ENCODE assay signal across 8 mouse cellular contexts in genomic region chr16:57754526-57755125, GRCm38 (mm10). TPM values are rescaled to one million over a fixed set of nuclear protein-coding genes. Genes with fewer than 3 reads are reported as not detected.
DNase-seq lines count a peak whose midpoint lies in the region; ATAC-seq and TF ChIP-seq lines count a peak whose summit lies in the region.

TSS of gene Col8a1 (minus strand) at chr16:57754737.

- peaks cover 30% of the 10 kb centered on the region for H3K27me3 ChIP-seq in embryonic facial prominence, embryonic 10.5 days (replicated peaks; ENCODE audit: low read depth, poor library complexity, severe bottlenecking)
- H3K27me3 ChIP-seq in heart, embryonic 15.5 days: no peaks in the 10 kb centered on the region
- peaks cover 5% of the 10 kb centered on the region; the same call in 1 of the 2 replicates for H3K27me3 ChIP-seq in neural tube, embryonic 13.5 days

- H3K9ac ChIP-seq in heart, embryonic 15.5 days: peak within 1 kb of the TSS; percentile 44; the same call in 1 of the 2 replicates
- H3K9ac ChIP-seq in neural tube, embryonic 13.5 days: peak within 1 kb of the TSS; percentile 75

- intact Hi-C loops in left cerebral cortex, postnatal 4 days (cut with DNase I): no loop called here

- H3K9me3 ChIP-seq in embryonic facial prominence, embryonic 10.5 days: no peaks in the 10 kb centered on the region
- no peaks in the 10 kb centered on the region for H3K9me3 ChIP-seq in heart, embryonic 15.5 days (replicated peaks)
- H3K9me3 ChIP-seq in neural tube, embryonic 13.5 days: no peaks in the 10 kb centered on the region

- H3K4me1 ChIP-seq in lung, adult 2 months (ENCODE audit: control insufficient read depth, insufficient read depth, low read length): no peaks in the 10 kb centered on the region; the same call in 1 of the 2 replicates
- H3K4me1 ChIP-seq in embryonic facial prominence, embryonic 10.5 days: peaks cover 14% of the 10 kb centered on the region
- peaks cover 11% of the 10 kb centered on the region for H3K4me1 ChIP-seq in heart, embryonic 15.5 days (replicated peaks)
- H3K4me1 ChIP-seq in neural tube, embryonic 13.5 days (replicated peaks): peaks cover 16% of the 10 kb centered on the region

- WGBS in lung, adult 2 months: 3% methylated on average over 19 of the region's 19 CpGs
- WGBS in embryonic facial prominence, embryonic 10.5 days: 4% methylated on average over 19 of the region's 19 CpGs
- 4% methylated on average over 19 of the region's 19 CpGs for WGBS in heart, embryonic 15.5 days
- 3% methylated on average over 19 of the region's 19 CpGs for WGBS in neural tube, embryonic 13.5 days

- no peak for TF ChIP-seq CTCF in lung, adult 2 months (IDR thresholded peaks at IDR 0.05; ENCODE audit: insufficient read depth, low read length)

- ATAC-seq in heart, embryonic 15.5 days (replicated peaks; ENCODE audit: insufficient number of reproducible peaks, insufficient read depth, low FRiP score, low read depth): no peak
- peak; percentile 65 for ATAC-seq in neural tube, embryonic 13.5 days (ENCODE audit: low read depth)

- no peak for DNase-seq in lung, adult 2 months
- DNase-seq in lung, postnatal 4 days: no peak
- DNase-seq in embryonic facial prominence, embryonic 10.5 days (ENCODE audit: low spot score): peak; percentile 28
- DNase-seq in left cerebral cortex, postnatal 4 days: peak; percentile 10
- no peak for DNase-seq in layer of hippocampus, adult 9-10 months (ENCODE audit: low spot score)
- no peak for DNase-seq in layer of hippocampus, postnatal 14 days (ENCODE audit: low spot score in 2 of 2)

- H3K27ac ChIP-seq in embryonic facial prominence, embryonic 10.5 days (replicated peaks): no peak within 1 kb of the TSS
- no peak within 1 kb of the TSS for H3K27ac ChIP-seq in heart, embryonic 15.5 days
- H3K27ac ChIP-seq in neural tube, embryonic 13.5 days (replicated peaks): no peak within 1 kb of the TSS

- H3K4me2 ChIP-seq in heart, embryonic 15.5 days: peak within 1 kb of the TSS; percentile 87
- peak within 1 kb of the TSS; percentile 84 for H3K4me2 ChIP-seq in neural tube, embryonic 13.5 days

- peak within 1 kb of the TSS; percentile 46 for H3K4me3 ChIP-seq in lung, adult 2 months (replicated peaks; ENCODE audit: extremely low read depth, low read depth, low read length)
- peak within 1 kb of the TSS; percentile 60 for H3K4me3 ChIP-seq in embryonic facial prominence, embryonic 10.5 days
- peak within 1 kb of the TSS; percentile 55 for H3K4me3 ChIP-seq in heart, embryonic 15.5 days
- H3K4me3 ChIP-seq in neural tube, embryonic 13.5 days: peak within 1 kb of the TSS; percentile 47

- no peak for TF ChIP-seq POLR2A in lung, adult 2 months (IDR thresholded peaks at IDR 0.05; ENCODE audit: borderline replicate concordance, extremely low read depth, low read depth, low read length)

- no peaks in the 10 kb centered on the region for H3K36me3 ChIP-seq in embryonic facial prominence, embryonic 10.5 days (replicated peaks)
- H3K36me3 ChIP-seq in heart, embryonic 15.5 days: no peaks in the 10 kb centered on the region
- H3K36me3 ChIP-seq in neural tube, embryonic 13.5 days: no peaks in the 10 kb centered on the region

RNA-seq across cellular contexts. Expression of gene Col8a1, which starts in this region (rescaled TPM):
- polyA plus RNA-seq in lung, adult 2 months (2012; rRNA removed): 1.7 and 3.6 TPM in 2 replicates
- polyA plus RNA-seq in embryonic facial prominence, embryonic 10.5 days (2016; fragmentation: Nextera tagmentation; extraction: Ambion mirVana): 1.1 and 1.9 TPM in 2 replicates
- polyA plus RNA-seq in heart, embryonic 15.5 days (2015; fragmentation: Nextera tagmentation; extraction: Ambion mirVana): 2.3 and 2.8 TPM in 2 replicates
- 1 to 10 TPM; 2.6 to 3.4 TPM for total RNA-seq in left cerebral cortex, postnatal 4 days (2021)
- polyA plus RNA-seq in neural tube, embryonic 13.5 days (2015; fragmentation: Nextera tagmentation; extraction: Ambion mirVana): 5.2 and 7.0 TPM in 2 replicates
- 1 to 10 TPM; 1.2 to 8.3 TPM for total RNA-seq in layer of hippocampus, postnatal 14 days (2021)

Comparison
In these comparisons a context has a peak if more than half of its experiments do, and no peak if none do; other contexts are left out.
1. DNase-seq: peak in embryonic facial prominence, embryonic 10.5 days (single experiment) and left cerebral cortex, postnatal 4 days (single experiment); none in lung, adult 2 months (single experiment), lung, postnatal 4 days (0 of 2), layer of hippocampus, adult 9-10 months (single experiment) and layer of hippocampus, postnatal 14 days (0 of 2).
2. Peak in every context shown above with its lines, with median percentiles within 50 percentile points of each other: H3K4me3 ChIP-seq.